Mouse (Mus musculus) Patski (cell line): ENCODE data around the gene Mlycd. TPM values are rescaled to one million over a fixed set of nuclear protein-coding genes. Genes with fewer than 3 reads are reported as not detected.

Source experiments
- ATAC-seq: fragments of 100-300 bp; one replicate; pipeline ENCODE4 v1.8.0; 2021
- CTCF ChIA-PET: fragments of 350-600 bp; sonication (Branson Sonifier 250); formaldehyde crosslinking; loops from one replicate; lab custom pipeline; 2022; ENCODE audit warnings: inconsistent platforms; lab: Charles Lee
- POLR2A ChIA-PET: fragments of 350-600 bp; sonication (Branson Sonifier 250); formaldehyde crosslinking; loops from one replicate; lab custom pipeline; 2022; ENCODE audit warnings: antibody characterized with exemption, inconsistent platforms; lab: Charles Lee
- DNase-seq: peaks from one replicate; pipeline ENCODE4 v3.0.0-alpha.2; 2011; ENCODE audit warnings: low read depth, low spot score
- H3K27me3 ChIP-seq: fragments of 371-371 bp; one replicate; pipeline ENCODE4 v1.5.1; 2021
- CTCF ChIP-seq: fragments of 100-300 bp; IDR thresholded peaks from one replicate; pipeline ENCODE4 v1.5.1; 2021
- in situ Hi-C: fragments of 300-500 bp; cut with MboI; formaldehyde crosslinking; loops from 3 replicates; pipeline ENCODE4 v1.11.1; 2018; ENCODE audit warnings: low pct_unique_long_range_greater_than_20kb, mixed read lengths
- polyA plus RNA-seq: library from polyadenylated mRNA; unstranded; gene quantifications from one replicate; pipeline ENCODE4 v1.2.3, GENCODE M21; 2021

Gene Mlycd
- polyA plus RNA-seq, 1 experiment from 2014 or later: 25.7 TPM

DNA sequence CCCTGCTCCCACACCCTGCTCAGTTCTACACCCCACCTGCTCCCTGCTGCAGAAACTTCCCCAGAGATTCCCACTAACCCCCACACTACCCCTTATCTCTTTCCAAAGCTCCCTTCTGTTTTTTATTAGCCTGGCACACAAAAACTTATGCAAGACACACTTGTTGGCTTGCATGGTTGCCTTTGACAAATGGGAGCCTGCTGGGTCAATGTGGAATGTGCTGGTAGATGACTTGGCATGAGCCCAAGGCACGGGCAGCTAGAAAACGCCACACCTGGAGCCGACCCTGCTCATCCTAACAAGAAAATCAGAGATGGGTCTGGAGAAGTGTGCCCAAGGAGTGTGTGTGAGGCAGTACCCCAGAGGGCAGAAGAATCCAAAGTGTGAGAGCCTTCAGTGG lies 34.9 kb downstream of the Mlycd start:
- ATAC-seq (peak; percentile 8), DNase-seq (no peak)
- no peak for TF ChIP-seq CTCF
- no peaks in the 10 kb centered on the region for H3K27me3 ChIP-seq
- CTCF ChIA-PET: interaction anchor here (4.4 to 10.6 kb wide), 2 partner anchors 11 to 17 kb away, joined by 20 to 78 read pairs; no protein-coding TSS in a partner anchor
- in situ Hi-C loops: no loop called here
- POLR2A ChIA-PET: interaction anchor here (0.7 kb wide), 1 partner anchor 8 kb away, joined by 4 read pairs; no protein-coding TSS in a partner anchor

DNA sequence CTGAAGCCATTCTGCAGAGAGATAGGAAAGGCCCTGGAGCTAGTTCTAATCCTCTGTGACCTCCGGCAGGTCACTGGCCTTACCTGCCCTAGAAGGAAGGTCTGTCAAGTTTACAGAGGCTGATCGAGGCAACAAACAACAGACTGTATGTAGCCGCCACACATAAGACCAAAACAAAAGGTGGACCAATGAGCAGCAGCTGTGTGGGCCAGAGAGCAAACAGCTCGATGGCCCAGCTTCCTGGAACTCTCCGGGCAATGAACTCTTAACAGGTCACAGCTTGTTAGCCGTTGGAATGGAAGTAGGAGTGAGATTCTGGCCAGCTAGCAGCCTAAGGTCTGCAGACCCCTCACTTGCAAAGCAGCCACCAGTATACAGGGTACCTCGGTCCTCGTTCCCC lies 35.6 kb downstream of the Mlycd start:
- H3K27me3 ChIP-seq: no peaks in the 10 kb centered on the region
- in situ Hi-C loops: no loop called here
- no peak for TF ChIP-seq CTCF
- DNase-seq (no peak), ATAC-seq (no peak)
- CTCF ChIA-PET: interaction anchor here (4.4 to 10.6 kb wide), 2 partner anchors 10 to 17 kb away, joined by 20 to 78 read pairs; no protein-coding TSS in a partner anchor
- POLR2A ChIA-PET: no interaction called here

DNA sequence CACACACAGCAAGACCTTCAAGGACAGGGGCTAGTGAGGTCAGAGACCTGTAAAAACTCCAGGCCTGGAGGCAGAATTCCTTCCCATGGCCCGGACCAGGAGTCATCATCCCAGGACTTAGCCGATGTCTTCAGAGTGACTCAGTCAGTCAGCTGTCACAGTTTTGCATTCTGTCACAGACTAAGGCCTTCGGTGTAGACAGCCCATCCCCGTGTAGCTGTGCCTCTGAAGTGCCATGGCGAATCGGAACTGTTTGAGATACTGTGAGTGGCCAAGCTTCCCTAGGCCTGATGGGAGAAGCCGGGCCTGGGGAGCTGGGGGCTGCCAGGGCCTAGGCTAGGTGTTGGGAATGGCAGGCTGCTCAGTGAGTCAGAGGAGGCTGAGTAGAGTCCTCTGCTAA lies 36.0 kb downstream of the Mlycd start:
- no peak for TF ChIP-seq CTCF
- ChIA-PET CTCF (interaction anchor here (4.4 to 10.6 kb wide), 2 partner anchors 9 to 18 kb away, joined by 20 to 78 read pairs; no protein-coding TSS in a partner anchor), POLR2A (no interaction called here)
- no peak for DNase-seq
- in situ Hi-C loops: no loop called here
- no peak for ATAC-seq
- no peaks in the 10 kb centered on the region for H3K27me3 ChIP-seq

DNA sequence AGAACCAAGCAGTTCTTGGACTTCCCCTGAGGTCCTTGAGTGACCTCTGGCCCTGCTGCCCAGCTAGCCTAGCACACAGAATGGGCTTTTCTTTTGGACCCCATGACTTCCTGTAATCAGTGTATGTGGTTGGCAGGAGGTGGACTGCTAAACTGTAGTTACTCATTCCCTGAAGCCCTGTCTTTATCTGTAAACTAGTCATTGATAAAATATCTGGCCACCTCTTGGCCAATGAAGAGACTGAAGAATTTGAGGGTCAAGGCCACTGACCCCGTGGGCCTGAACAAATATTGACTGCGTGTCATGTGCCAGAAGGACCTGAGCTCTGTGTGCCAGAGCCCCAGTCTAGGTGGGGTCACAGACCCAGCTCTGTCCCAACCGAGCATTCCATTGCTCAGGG lies 37.7 kb downstream of the Mlycd start:
- no peaks in the 10 kb centered on the region for H3K27me3 ChIP-seq
- DNase-seq (no peak), ATAC-seq (no peak)
- in situ Hi-C loops: no loop called here
- POLR2A ChIA-PET: no interaction called here
- TF ChIP-seq CTCF: no peak
- CTCF ChIA-PET: interaction anchor here (1.0 kb wide), 1 partner anchor 20 kb away, joined by 3 read pairs; no protein-coding TSS in a partner anchor

DNA sequence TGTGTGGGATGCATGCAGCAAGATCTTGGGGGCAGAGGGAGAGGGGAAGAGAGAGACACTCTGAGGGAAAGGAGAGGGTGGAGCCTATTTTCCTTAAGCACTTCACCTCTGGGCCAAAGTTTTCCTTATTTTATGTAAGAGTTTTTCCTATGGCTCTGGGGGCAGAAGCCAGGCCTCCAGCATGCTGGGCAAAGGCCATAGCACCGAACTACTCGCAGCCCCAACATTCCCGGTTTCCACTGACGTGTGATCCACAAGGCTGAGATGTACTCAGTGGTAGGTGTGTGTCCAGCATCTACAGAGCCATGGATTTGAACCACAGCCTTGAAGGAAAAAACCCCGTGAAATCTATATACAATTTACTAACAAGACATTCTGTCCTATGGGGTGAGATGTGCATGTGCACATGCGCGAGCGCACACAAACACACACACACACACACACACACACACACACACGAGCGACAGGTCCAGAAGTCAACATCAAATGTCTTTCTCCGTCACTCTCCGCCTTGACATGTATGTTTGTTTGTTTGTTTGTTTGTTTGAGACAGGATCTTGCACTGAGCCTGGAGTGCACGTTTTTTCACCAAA lies 39.0 kb downstream of the Mlycd start, which contains the start of gene Osgin1:
Gene Osgin1, plus strand, starts transcription at position 543 of the 593 bp plus-strand sequence.
- DNase-seq (no peak), ATAC-seq (no peak)
- TF ChIP-seq CTCF: no peak
- in situ Hi-C loops: no loop called here
- H3K27me3 ChIP-seq: no peaks in the 10 kb centered on the region
- ChIA-PET CTCF (no interaction called here), POLR2A (interaction anchor here (1.1 kb wide), 1 partner anchor 21 kb away, joined by 3 read pairs; no protein-coding TSS in a partner anchor)

DNA sequence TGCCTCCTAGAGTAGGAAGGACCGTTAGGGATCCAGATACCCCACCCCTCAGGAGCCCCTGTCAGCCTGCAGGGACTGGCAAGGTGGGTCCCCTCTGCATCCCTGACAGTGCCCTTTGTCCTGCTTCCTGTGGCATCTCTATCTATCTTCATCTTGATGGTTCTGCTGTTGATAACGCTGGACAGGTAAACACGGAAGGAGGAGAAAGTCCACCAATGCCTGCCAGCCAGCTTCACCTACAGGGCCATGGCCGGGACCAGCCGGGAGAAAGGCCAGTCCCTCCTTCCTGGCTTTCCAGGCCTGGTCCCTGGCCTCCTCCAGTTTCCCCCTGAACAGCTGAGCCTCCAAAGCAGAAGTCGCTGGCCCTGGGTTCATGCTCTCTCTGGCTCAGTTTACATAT lies 39.9 kb downstream of the Mlycd start:
- POLR2A ChIA-PET: interaction anchor here (1.1 kb wide), 1 partner anchor 22 kb away, joined by 3 read pairs; no protein-coding TSS in a partner anchor
- TF ChIP-seq CTCF: no peak
- CTCF ChIA-PET: interaction anchor here (1.1 kb wide), 1 partner anchor 83 kb away, joined by 3 read pairs; no protein-coding TSS in a partner anchor
- in situ Hi-C loops: no loop called here
- ATAC-seq (no peak), DNase-seq (no peak)
- H3K27me3 ChIP-seq: no peaks in the 10 kb centered on the region

DNA sequence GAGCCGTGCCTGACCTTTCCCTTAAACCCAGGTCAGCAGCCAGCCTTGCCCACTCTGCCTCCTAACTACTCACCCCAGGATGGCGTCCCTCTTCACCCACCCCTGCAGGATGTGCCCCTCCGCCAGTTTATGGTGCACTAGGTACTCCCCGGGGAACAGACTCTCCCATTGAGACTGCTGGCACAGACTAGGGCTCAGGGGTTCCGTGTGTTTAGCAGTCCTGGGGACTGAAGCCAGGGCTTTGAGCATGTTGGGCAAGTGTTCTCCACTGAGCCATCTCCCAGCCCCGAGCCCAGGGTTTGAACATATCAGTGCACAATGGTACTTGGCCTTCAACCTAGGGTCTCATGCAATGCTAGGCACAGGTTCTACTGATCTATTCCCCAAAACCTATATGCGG lies 40.8 kb downstream of the Mlycd start:
- ATAC-seq (no peak), DNase-seq (no peak)

DNA sequence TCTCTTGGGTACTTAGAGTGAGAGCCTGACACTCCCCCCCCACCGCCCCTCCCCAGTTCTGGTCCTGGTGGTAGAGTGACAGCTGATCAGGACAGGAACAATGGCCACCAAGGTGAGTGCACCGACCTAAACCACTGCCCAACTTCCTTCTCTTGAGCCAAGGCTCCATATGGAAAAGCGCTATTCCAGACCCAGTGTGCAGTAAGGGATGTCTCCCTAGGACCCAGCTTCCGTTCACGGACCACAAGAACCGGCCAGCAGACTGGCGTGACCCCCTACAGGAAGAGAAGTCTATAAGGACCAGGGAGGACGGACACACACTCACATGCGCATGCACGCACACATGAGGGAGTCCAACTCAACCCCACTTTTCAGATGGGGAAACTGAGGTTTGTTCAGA lies 41.7 kb downstream of the Mlycd start:
- no peaks in the 10 kb centered on the region for H3K27me3 ChIP-seq
- ChIA-PET CTCF (interaction anchor here (1.2 to 2.9 kb wide), 2 partner anchors 12 to 24 kb away, joined by 3 to 17 read pairs; no protein-coding TSS in a partner anchor), POLR2A (interaction anchor here (1.3 to 2.2 kb wide), 2 partner anchors 9 to 18 kb away, joined by 8 to 14 read pairs; no protein-coding TSS in a partner anchor)
- ATAC-seq (no peak), DNase-seq (no peak)
- no peak for TF ChIP-seq CTCF
- in situ Hi-C loops: no loop called here

More for the DNA sequence above, 40.8 kb downstream of the Mlycd start:
- H3K27me3 ChIP-seq: no peaks in the 10 kb centered on the region
- in situ Hi-C loops: no loop called here
- POLR2A ChIA-PET: no interaction called here
- CTCF ChIA-PET: interaction anchor here (1.1 to 2.9 kb wide), 2 partner anchors 23 to 82 kb away, joined by 3 to 17 read pairs; no protein-coding TSS in a partner anchor
- no peak for TF ChIP-seq CTCF

DNA sequence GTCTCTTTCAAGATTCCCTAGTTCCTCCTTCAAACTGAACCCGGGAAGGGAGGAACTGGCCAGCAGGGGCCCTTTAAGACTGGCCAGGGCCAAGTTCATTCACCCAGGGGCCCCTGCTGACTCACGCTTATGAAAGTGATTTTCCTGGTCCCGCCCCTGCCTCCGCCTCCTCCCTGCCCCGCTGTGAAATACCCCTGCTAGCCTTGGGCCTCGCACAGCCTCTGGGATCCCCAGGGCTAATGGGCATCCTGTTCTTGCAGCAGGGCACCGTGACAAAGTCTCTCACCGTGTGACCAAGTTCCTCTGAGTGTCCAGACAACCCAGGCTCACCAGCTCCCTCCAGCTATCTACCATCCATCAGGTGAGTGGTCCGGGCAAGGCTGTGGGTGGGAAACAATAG lies 42.3 kb downstream of the Mlycd start:
- peak; percentile 79 for ATAC-seq
- in situ Hi-C loops: no loop called here
- ChIA-PET CTCF (interaction anchor here (1.2 to 2.9 kb wide), 3 partner anchors 13 to 24 kb away, joined by 3 to 17 read pairs (median 3); no protein-coding TSS in a partner anchor), POLR2A (interaction anchor here (0.7 to 2.2 kb wide), 5 partner anchors 8 to 24 kb away, joined by 3 to 14 read pairs (median 4); no protein-coding TSS in a partner anchor)
- no peaks in the 10 kb centered on the region for H3K27me3 ChIP-seq
- peak; percentile 58 for DNase-seq
- TF ChIP-seq CTCF: no peak

DNA sequence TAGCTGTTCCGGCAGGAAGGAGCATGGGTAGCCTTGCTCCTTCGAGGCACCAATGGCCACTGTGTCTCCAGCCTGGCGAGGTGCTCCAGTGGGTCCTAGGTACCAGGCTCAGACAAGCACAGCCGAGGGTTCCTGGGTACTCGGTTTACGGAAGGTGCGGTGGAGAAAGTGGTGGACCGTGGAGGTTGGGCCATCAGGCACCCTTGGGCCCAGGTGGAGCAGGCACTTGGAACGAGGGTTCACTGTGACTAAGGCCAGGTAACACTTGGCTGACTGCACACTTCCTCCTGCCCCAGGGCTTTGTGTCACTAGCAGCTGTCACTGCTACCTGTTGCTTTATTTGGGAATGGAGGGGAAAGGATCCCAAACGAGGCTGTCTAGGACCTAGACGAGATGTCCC lies 42.8 kb downstream of the Mlycd start:
- ATAC-seq (peak; percentile 4), DNase-seq (no peak)
- ChIA-PET CTCF (interaction anchor here (1.2 to 2.9 kb wide), 2 partner anchors 23 to 25 kb away, joined by 3 to 17 read pairs; no protein-coding TSS in a partner anchor), POLR2A (interaction anchor here (0.8 to 2.2 kb wide), 4 partner anchors 8 to 19 kb away, joined by 3 to 14 read pairs (median 6); no protein-coding TSS in a partner anchor)
- no peaks in the 10 kb centered on the region for H3K27me3 ChIP-seq
- in situ Hi-C loops: no loop called here
- no peak for TF ChIP-seq CTCF
